Mouse (Mus musculus): ENCODE results near the gene Tmtc1.

GRCm38 (mm10) chr6:148363162-148363561, 81.0 kb downstream of the Tmtc1 start:
- TF ChIP-seq CTCF (conservative IDR thresholded peaks at IDR 0.05; ENCODE audit: low read length) = no peak
- no peak for TF ChIP-seq POU5F1 (IDR thresholded peaks at IDR 0.05; ENCODE audit: borderline replicate concordance, low read length)
- TF ChIP-seq NANOG (IDR thresholded peaks at IDR 0.05; ENCODE audit: borderline replicate concordance, low read length) = no peak

Measured in E14TG2a.4 (cell line).